Mouse (Mus musculus): ENCODE data around the gene Gm42688. TPM values are rescaled to one million over a fixed set of nuclear protein-coding genes. Genes with fewer than 3 reads are reported as not detected.

Gm42688 gene
- 0.87 and 1.2 TPM in 2 replicates for polyA plus RNA-seq (2021; fragmentation: Nextera tagmentation)
- long read RNA-seq, experiment 1, partial matches to known transcripts: 13 of 18 reads
- long read RNA-seq, experiment 1, other reads (novel, unspliced or antisense): 5 of 18 reads
- long read RNA-seq, experiment 2, partial matches to known transcripts: 12 of 15 reads
- long read RNA-seq, experiment 2, other reads (novel, unspliced or antisense): 3 of 15 reads

DNA sequence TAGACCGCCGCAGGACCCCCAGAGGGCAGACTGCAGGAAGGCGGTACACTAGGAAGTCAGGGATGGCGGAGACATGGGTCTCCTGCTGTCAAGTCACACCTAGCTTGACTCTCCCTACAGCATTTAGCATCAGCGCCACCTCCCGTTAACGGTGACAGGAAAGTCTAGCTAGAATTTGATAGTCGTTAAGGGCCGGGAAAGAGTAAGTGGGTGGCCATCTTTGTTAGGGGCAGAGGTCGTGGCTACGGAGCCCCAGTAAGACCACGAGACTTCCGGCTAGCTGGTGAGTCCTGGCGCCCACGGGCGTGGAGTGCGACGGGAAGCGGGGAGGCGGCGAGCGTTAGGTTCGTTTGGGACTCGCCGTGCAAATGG is at the start of gene Gm42688, which contains the start of gene Ccdc142:
Gm42688 (plus strand) TSS at position 302 of the 372 bp plus-strand sequence.
Ccdc142 (plus strand) TSS at position 286 of the 372 bp plus-strand sequence.

DNA sequence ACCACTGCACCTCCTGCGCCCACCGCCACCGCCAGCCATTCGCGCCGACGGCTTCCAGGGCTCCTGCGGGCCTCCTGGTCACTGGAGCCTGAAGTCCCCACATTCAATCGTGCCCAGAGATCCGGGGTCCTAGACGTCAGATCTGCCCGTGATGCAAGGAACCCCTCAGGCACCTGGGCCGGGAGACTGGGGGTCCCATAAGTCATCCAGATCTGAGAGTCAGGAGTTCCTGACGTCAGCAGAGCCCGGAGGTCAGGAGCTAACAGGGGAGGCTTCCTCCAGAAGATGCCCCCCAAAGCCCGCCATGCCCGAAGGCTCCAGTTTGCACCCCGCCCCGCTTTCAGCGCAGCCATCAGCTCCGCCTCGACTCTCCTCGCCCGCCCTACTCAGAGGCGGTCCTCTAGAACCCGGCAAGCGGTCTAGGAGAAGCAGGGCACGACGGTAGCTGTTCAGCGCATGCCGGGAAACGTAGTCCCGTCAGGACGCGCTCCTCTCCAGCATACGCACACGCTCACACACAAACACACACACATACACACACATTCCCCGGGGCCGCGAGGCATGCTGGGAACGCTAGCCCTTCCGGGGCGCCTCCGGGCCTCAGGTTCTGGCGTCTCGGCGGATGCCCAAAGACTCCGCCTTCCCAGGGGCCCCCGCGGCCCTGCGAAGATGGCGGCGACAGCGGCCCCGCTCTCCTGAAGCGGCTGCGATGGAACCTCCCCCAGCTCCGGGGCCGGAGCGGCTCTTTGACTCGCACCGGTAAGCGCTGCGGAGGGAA is 47.2 kb upstream of the Gm42688 start, which contains the start of gene Aup1:
Aup1 (plus strand) TSS at position 448 of the 778 bp plus-strand sequence.

GRCm38 (mm10) chr6:83054871-83055431 is 46.5 kb upstream of the Gm42688 start, which contains the start of gene Htra2:
Gene Htra2, minus strand, starts transcription at chr6:83055273.

GRCm38 (mm10) chr6:83057790-83058189 is 43.6 kb upstream of the Gm42688 start, which contains the start of gene Dqx1:
Gene Dqx1, plus strand, starts transcription at chr6:83057844.

DNA sequence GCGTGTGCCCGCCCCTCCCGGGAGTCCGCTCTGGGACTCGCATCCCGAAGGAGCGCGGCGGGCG is 31.3 kb upstream of the Gm42688 start, which contains the start of gene Tlx2:
Tlx2 (minus strand) TSS at position 47 of the 64 bp plus-strand sequence.

GRCm38 (mm10) chr6:83077630-83078323 is 23.6 kb upstream of the Gm42688 start, which contains the start of gene Pcgf1:
Gene Pcgf1, plus strand, starts transcription at chr6:83077869.

GRCm38 (mm10) chr6:83086121-83087035 is 15.0 kb upstream of the Gm42688 start, which contains the start of gene Lbx2:
Gene Lbx2, plus strand, starts transcription at chr6:83086367.

DNA sequence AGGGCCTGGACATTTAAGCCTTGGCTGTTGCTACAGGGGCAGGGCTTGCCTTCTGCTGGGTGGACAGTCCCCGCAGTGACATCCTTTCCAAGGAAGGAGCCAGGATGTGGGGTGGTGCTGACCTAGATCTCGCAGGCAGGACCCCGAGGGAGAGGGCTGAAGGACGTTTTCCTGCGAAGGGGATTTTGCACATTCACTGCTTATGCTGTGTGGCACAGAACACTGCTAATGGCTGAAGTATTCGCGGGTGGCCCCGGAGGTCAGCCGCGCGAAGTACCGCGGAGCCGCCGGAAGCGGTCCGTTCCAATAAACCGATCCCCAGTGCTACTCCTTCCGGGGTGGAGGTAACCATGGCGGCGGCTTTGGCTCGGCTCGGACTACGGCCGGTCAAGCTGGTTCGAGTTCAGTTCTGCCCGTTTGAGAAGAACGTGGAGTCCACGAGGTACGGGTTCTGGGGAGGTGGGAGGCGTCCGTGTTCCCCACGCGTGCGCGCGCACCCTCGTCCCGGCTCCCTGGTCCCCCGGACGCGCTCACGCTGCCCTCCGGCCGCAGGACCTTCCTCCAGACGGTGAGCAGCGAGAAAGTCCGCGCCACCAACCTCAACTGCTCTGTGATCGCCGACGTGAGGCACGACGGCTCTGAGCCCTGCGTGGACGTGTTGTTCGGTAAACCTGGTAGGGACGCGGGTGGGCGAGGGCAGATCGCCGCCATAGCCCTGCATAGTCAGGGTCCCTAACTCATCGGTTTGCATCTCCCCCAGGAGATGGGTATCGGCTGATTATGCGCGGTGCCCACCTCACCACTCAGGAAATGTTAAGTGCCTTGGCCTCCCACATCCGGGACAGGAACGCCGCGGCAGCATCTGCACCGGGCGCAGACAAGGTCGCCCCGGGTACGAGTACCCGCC is 7.6 kb downstream of the Gm42688 start, which contains the start of gene Mrpl53:
Mrpl53 (plus strand) TSS at position 279 of the 907 bp plus-strand sequence.

DNA sequence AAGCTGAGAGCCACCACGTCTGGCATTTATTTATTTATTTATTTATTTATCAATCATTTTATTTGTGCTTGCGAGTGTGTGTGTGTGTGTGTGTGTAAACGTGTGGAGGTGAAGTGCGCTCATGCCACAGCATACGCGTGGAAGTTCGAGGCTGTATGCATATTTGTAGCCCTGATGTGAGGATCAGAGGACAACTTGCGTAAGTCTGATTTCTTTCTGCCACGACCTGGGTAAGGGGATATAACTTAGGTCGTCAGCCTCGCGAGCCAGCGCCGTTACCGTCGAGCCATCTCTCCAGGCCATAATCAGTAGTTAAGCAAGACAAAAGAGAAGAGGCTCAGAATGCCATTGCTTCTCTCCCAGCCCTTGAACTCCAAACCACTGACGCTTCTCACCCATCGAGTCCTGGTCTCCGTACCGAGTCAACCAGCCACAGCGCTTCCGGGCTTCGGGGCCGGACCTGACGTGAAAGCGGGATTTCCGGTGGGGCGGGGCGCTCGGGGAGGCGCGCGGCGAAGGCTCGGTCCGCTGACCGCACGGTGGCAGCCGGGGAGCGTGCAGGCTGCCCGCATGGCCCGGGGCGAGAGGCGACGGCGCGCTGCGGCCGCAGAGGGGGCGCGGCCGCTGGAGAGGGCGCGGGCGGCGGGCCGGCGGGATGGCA is 13.7 kb downstream of the Gm42688 start, which contains the start of gene Mogs:
Mogs (plus strand) TSS at position 486 of the 661 bp plus-strand sequence.

GRCm38 (mm10) chr6:83120930-83121862 is 19.8 kb downstream of the Gm42688 start, which contains the start of gene Wbp1:
Gene Wbp1, minus strand, starts transcription at chr6:83121559.

DNA sequence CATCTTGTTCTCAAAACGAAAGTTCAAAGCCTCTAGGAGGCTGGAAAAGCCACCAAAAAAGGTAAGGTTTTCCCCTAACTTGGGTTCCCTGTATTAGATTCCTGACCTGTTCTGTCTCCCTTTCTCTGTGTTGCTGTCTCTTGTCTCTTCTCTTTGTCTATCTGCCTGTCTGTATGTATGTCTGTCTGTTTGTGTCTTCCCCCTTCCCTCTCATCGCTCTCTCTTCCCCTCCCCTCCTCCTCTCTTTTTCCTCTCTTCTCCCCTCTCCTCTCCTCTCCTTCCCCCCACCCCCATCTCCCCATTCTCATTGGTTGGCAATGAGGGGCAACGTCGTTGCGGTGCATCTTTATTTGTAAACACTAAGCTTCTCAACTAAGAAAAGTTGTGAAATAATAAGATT is 23.9 kb downstream of the Gm42688 start, which contains the start of gene Ino80b:
Ino80b (minus strand) TSS at position 101 of the 400 bp plus-strand sequence.

GRCm38 (mm10) chr6:83134951-83135513 is 33.6 kb downstream of the Gm42688 start, which contains the start of gene Rtkn:
Gene Rtkn, plus strand, starts transcription at chr6:83135463.

DNA sequence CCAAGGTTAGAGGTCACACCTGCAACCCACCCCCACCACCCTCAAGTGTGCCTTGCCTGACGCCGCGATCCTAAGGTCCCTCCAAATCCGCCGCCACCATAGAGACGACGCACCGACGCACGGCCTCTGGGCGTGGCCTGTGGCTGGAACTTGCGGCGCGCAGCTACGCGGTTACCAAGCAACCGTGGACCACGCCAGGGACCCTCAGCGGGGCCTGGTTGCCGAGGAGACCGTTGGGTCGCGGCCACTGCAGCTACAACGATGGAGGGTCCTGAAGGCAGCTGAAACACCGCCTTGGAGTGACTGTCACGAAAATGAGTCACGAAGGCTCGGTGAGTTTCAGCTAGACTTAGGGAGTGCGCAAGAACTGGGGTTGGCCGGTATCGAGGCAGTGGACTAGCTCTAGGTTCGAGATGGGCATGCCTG is 54.9 kb downstream of the Gm42688 start, which contains the start of the genes Wdr54 and 1700003E16Rik:
Wdr54 (minus strand) TSS at position 139 of the 426 bp plus-strand sequence.
1700003E16Rik (plus strand) TSS at position 146 of the 426 bp plus-strand sequence.

Other genes starting within 250 kb of the Gm42688 start
- gene Sema4f, start 161.8 kb upstream of the Gm42688 start, polyA plus RNA-seq (2021; fragmentation: Nextera tagmentation): 11.5 and 14.3 TPM in 2 replicates
- not detected in 2 replicates for gene M1ap, start 154.7 kb upstream of the Gm42688 start, polyA plus RNA-seq (2021; fragmentation: Nextera tagmentation)
- gene Dok1, start 68.1 kb upstream of the Gm42688 start, polyA plus RNA-seq (2021; fragmentation: Nextera tagmentation): 0.92 and 1.0 TPM in 2 replicates
- gene Loxl3, start 67.4 kb upstream of the Gm42688 start, polyA plus RNA-seq (2021; fragmentation: Nextera tagmentation): 1.4 and 1.7 TPM in 2 replicates
- 64.0 and 107 TPM in 2 replicates for gene Aup1, start 47.1 kb upstream of the Gm42688 start, polyA plus RNA-seq (2021; fragmentation: Nextera tagmentation)
- gene Htra2, start 46.3 kb upstream of the Gm42688 start, polyA plus RNA-seq (2021; fragmentation: Nextera tagmentation): 36.7 and 40.7 TPM in 2 replicates
- gene Dqx1, start 43.8 kb upstream of the Gm42688 start, polyA plus RNA-seq (2021; fragmentation: Nextera tagmentation): 0.17 and 0.24 TPM in 2 replicates
- not detected in 2 replicates for gene Tlx2, start 31.3 kb upstream of the Gm42688 start, polyA plus RNA-seq (2021; fragmentation: Nextera tagmentation)
- 23.7 and 26.7 TPM in 2 replicates for gene Pcgf1, start 23.7 kb upstream of the Gm42688 start, polyA plus RNA-seq (2021; fragmentation: Nextera tagmentation)
- gene Lbx2, start 15.2 kb upstream of the Gm42688 start, polyA plus RNA-seq (2021; fragmentation: Nextera tagmentation): 0.90 and 1.2 TPM in 2 replicates
- gene Ccdc142, start within 50 bp of the Gm42688 start, polyA plus RNA-seq (2021; fragmentation: Nextera tagmentation): 1.0 and 1.5 TPM in 2 replicates
- gene Mrpl53, start 7.4 kb downstream of the Gm42688 start, polyA plus RNA-seq (2021; fragmentation: Nextera tagmentation): 149 and 168 TPM in 2 replicates
- 2.2 and 2.6 TPM in 2 replicates for gene Mogs, start 13.9 kb downstream of the Gm42688 start, polyA plus RNA-seq (2021; fragmentation: Nextera tagmentation)
- gene Wbp1, start 19.9 kb downstream of the Gm42688 start, polyA plus RNA-seq (2021; fragmentation: Nextera tagmentation): 21.8 and 51.8 TPM in 2 replicates
- gene Ino80b, start 23.8 kb downstream of the Gm42688 start, polyA plus RNA-seq (2021; fragmentation: Nextera tagmentation): 8.2 and 23.6 TPM in 2 replicates
- 67.3 and 68.0 TPM in 2 replicates for gene Rtkn, start 33.8 kb downstream of the Gm42688 start, polyA plus RNA-seq (2021; fragmentation: Nextera tagmentation)
- gene Wdr54, start 54.8 kb downstream of the Gm42688 start, polyA plus RNA-seq (2021; fragmentation: Nextera tagmentation): 23.3 and 39.1 TPM in 2 replicates
- gene 1700003E16Rik, start 54.8 kb downstream of the Gm42688 start, polyA plus RNA-seq (2021; fragmentation: Nextera tagmentation): 28.6 and 44.3 TPM in 2 replicates
- 113 and 119 TPM in 2 replicates for gene Dctn1, start 64.3 kb downstream of the Gm42688 start, polyA plus RNA-seq (2021; fragmentation: Nextera tagmentation)
- 0.13 TPM in 1 of 2 replicates, not detected in the other for gene Slc4a5, start 118.2 kb downstream of the Gm42688 start, polyA plus RNA-seq (2021; fragmentation: Nextera tagmentation)
- gene Mthfd2, start 224.3 kb downstream of the Gm42688 start, polyA plus RNA-seq (2021; fragmentation: Nextera tagmentation): 14.2 and 17.4 TPM in 2 replicates
- gene Mob1a, start 224.4 kb downstream of the Gm42688 start, polyA plus RNA-seq (2021; fragmentation: Nextera tagmentation): 13.1 and 25.9 TPM in 2 replicates
- gene Bola3, start 247.5 kb downstream of the Gm42688 start, polyA plus RNA-seq (2021; fragmentation: Nextera tagmentation): 228 and 281 TPM in 2 replicates